Mouse (Mus musculus): ENCODE data around the gene Gm21958.
A peak's percentile ranks its signal among the peaks of the same experiment; 100 is the strongest.

The Gm21958 gene

GRCm38 (mm10) chr3:54714253-54714652, at the start of gene Gm21958:
TSS of gene Gm21958 (minus strand) at chr3:54714353.
- no peak for DNase-seq

GRCm38 (mm10) chr3:54761258-54761657, 47.1 kb upstream of the Gm21958 start:
- no peak for DNase-seq

- DNase-seq, result no peak
Observed at GRCm38 (mm10) chr3:54760321-54761115, 46.4 kb upstream of the Gm21958 start.

GRCm38 (mm10) chr3:54759211-54759610, 45.1 kb upstream of the Gm21958 start:
- DNase-seq, result no peak

GRCm38 (mm10) chr3:54757446-54757845, 43.3 kb upstream of the Gm21958 start:
- no peak for DNase-seq

GRCm38 (mm10) chr3:54756058-54756457, 41.9 kb upstream of the Gm21958 start:
- DNase-seq, result peak; percentile 29 to 39

- DNase-seq, result peak; percentile 70 to 80
Observed at GRCm38 (mm10) chr3:54755145-54756041, 41.2 kb upstream of the Gm21958 start, which contains the start of gene Smad9. TSS of gene Smad9 (plus strand) at chr3:54755582.

GRCm38 (mm10) chr3:54753411-54753810, 39.3 kb upstream of the Gm21958 start:
- DNase-seq, result no peak

GRCm38 (mm10) chr3:54745799-54746198, 31.6 kb upstream of the Gm21958 start:
- peak in 1 of 2 experiments; percentile 61 for DNase-seq

- DNase-seq, result no peak
Observed at GRCm38 (mm10) chr3:54741965-54742364, 27.8 kb upstream of the Gm21958 start.

GRCm38 (mm10) chr3:54737317-54737716, 23.2 kb upstream of the Gm21958 start:
- DNase-seq, result no peak

GRCm38 (mm10) chr3:54736101-54736927, 22.2 kb upstream of the Gm21958 start:
- peak in 1 of 2 experiments; percentile 28 for DNase-seq

GRCm38 (mm10) chr3:54735247-54736046, 21.3 kb upstream of the Gm21958 start, which contains the start of the genes Exosc8 and Alg5:
TSS of gene Exosc8 (minus strand) at chr3:54735393.
TSS of gene Alg5 (plus strand) at chr3:54735539.
- peak; percentile 72 to 92 for DNase-seq

GRCm38 (mm10) chr3:54734411-54735246, 20.5 kb upstream of the Gm21958 start:
- DNase-seq, result peak; percentile 87 to 93

GRCm38 (mm10) chr3:54732371-54732770, 18.2 kb upstream of the Gm21958 start:
- no peak for DNase-seq

GRCm38 (mm10) chr3:54731626-54732150, 17.5 kb upstream of the Gm21958 start:
- no peak for DNase-seq

- DNase-seq, result no peak
Observed at GRCm38 (mm10) chr3:54728100-54728499, 13.9 kb upstream of the Gm21958 start.

GRCm38 (mm10) chr3:54727588-54727987, 13.4 kb upstream of the Gm21958 start:
- no peak for DNase-seq

- no peak for DNase-seq
Observed at GRCm38 (mm10) chr3:54725344-54725743, 11.2 kb upstream of the Gm21958 start.

Data from kidney, postnatal 36 days (tissue).